Mouse (Mus musculus) olfactory bulb, adult 2 months (tissue): ENCODE data around the gene 4430402I18Rik. TPM values are rescaled to one million over a fixed set of nuclear protein-coding genes. Genes with fewer than 3 reads are reported as not detected.

Source experiments
- H3K27ac ChIP-seq: fragments of 200-500 bp; 2 replicates; pipeline ENCODE4 v1.5.1; 2012; ENCODE audit warnings: low read depth, low read length; ENCODE audit not compliant: insufficient read depth
- H3K4me1 ChIP-seq: fragments of 200-500 bp; 2 replicates; pipeline ENCODE4 v1.6.1; 2012; ENCODE audit warnings: low read length; ENCODE audit not compliant: control insufficient read depth, insufficient read depth
- H3K4me3 ChIP-seq: fragments of 200-500 bp; 2 replicates; pipeline ENCODE4 v1.5.1; 2012; ENCODE audit warnings: mild to moderate bottlenecking, low read depth, low read length, moderate library complexity; ENCODE audit not compliant: insufficient read depth
- CTCF ChIP-seq: fragments of 200-500 bp; IDR thresholded peaks from 2 replicates; pipeline ENCODE4 v1.5.1; 2012; ENCODE audit warnings: low read depth, mild to moderate bottlenecking, low read length, moderate library complexity; ENCODE audit not compliant: insufficient read depth
- POLR2A ChIP-seq: fragments of 200-500 bp; IDR thresholded peaks from 2 replicates; pipeline ENCODE4 v1.6.1; 2012; ENCODE audit warnings: mild to moderate bottlenecking, low read depth, low read length, moderate library complexity; ENCODE audit not compliant: insufficient read depth
- WGBS: fragments of 180-500 bp; shearing (Covaris S2); methylation state at CpG from one replicate; pipeline ENCODE4 v1.1.7; 2018; 5-methylcytosine and 5-hydroxymethylcytosine counted together
- polyA plus RNA-seq: library from polyadenylated mRNA; stranded (reverse); fragments of >200 nt; gene quantifications from 2 replicates; pipeline ENCODE4 v1.2.4, GENCODE M21; 2012; ENCODE audit warnings: low replicate concordance; ENCODE audit not compliant: missing spikeins, insufficient read depth, insufficient read length

Gene 4430402I18Rik
- polyA plus RNA-seq, 1 experiment, result not detected

DNA sequence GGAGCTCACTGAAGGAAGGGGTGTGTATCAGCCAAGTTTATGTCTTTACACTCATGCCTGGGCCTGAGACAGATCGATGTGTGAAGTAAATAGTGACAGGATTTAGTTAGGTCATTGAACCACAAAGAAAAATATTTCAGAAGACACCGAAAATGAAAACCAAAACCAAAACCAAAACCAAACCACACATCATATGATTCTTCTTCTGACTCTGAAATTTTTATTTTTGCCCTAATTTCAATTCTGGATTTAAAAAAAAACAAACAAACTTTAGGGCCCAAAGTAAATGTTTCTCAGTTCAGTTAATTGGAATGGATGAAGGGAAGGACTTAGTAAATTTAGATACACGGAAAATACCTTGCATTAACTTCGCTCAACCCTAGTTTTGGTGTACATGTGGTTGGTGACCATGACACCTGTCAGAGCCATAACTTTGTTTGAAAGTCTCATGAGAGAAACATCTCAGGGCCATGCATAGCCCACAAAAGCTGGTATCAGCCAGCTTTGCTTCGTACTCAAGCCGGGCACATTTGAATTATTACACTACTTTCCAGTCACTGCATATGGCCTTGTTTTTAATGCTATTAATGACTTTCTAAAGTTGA is 98.2 kb downstream of the 4430402I18Rik start:
- H3K4me1 ChIP-seq, result 0 out of 2 replicates have a peak, but pooled peaks cover 5% of the 10 kb centered on the region
- no peak overlapping the region for H3K27ac ChIP-seq
- no peak overlapping the region for H3K4me3 ChIP-seq
- no peak for TF ChIP-seq CTCF
- TF ChIP-seq POLR2A, result no peak
- WGBS, result 90% methylated on average over 6 of the region's 6 CpGs

DNA sequence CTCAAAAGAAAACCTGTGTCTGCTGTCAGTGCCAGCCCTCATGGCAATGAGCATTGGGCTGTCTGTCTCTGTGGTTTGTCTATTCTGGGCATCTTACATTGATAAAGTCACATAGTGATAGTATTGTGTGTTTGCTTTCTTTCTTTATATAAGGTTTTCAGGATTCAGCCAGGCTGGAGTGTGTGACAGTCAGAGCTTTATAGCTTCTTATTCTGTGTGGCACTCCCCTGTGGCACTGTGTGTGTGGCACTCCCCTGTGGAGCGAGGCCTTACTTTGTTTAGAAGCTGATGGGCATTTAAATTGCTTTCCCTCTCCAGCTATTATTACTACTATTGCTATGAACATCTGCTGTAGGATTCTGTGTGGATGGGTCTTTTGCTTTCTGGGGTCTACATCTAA is 102.1 kb downstream of the 4430402I18Rik start:
- Histone ChIP-seq H3K4me1 (0 out of 2 replicates have a peak, but pooled peaks cover 6% of the 10 kb centered on the region), H3K27ac (no peak overlapping the region), H3K4me3 (no peak overlapping the region)
- WGBS, result 29% methylated on average over 1 of the region's 1 CpGs
- TF ChIP-seq POLR2A (no peak), CTCF (no peak)

DNA sequence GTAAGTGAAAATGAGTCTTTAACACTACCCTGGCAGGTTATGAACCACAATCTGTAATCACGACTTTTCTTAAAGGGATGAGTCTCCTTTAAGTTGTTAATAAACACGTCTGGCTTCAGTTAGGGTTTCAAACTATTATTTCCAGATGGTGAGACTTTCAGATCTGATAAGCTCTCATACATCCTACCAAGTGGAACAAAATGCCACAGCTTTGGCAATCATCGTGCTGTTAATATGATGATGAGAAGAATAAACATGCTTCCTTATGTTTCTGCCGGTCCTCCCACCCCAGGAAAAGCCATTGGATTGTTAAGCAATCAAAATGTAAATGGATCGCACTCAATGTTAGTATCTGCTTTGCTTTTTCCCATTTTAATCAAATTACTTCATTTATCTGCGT is 102.6 kb downstream of the 4430402I18Rik start:
- H3K4me1 ChIP-seq, result 0 out of 2 replicates have a peak, but pooled peaks cover 6% of the 10 kb centered on the region
- H3K4me3 ChIP-seq, result no peak overlapping the region
- 54% methylated on average over 6 of the region's 6 CpGs for WGBS
- TF ChIP-seq POLR2A, result no peak
- TF ChIP-seq CTCF, result no peak
- H3K27ac ChIP-seq, result no peak overlapping the region

DNA sequence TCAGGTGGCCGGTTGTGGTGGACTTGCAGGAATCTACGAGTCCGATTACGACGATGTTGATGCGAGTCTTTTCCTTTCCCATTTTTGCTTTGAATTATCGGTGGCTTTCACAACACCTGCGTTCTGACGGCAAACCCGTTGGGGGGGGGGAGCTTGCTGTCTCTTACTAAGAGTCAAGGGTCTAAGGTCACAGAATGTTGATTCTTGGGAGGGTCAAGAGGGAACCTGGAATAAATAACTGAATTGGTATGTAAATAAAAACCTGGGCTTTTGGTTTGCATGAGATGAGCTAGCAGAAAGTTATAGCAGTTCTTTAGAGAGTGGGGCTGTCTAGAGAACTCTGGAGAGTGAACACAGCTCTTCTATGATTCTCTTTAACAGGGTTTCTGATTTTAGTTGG is 104.0 kb downstream of the 4430402I18Rik start:
- no peak overlapping the region for H3K4me3 ChIP-seq
- TF ChIP-seq CTCF, result no peak
- no peak for TF ChIP-seq POLR2A
- WGBS, result 91% methylated on average over 10 of the region's 10 CpGs
- H3K27ac ChIP-seq, result no peak overlapping the region
- H3K4me1 ChIP-seq, result 0 out of 2 replicates have a peak, but pooled peaks cover 6% of the 10 kb centered on the region

DNA sequence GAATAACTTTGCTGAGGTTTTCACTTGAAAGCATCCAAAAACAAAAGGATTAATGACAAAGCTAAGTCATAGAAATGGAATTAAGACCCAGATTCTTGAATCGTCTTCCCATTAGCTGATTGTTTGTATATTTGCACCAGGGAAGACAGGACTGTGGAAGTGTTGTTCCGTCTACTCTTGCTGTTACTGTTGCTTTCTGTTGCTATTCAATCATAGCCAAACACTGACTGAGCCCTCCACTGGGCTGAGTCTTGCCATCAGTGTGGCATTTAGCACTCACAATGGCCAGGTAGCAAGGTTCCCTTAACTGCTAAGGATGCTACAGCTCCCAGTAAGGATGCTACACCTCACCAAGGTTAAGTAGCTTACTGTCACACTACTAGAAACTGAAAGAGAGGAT is 107.4 kb downstream of the 4430402I18Rik start:
- no peak for TF ChIP-seq CTCF
- TF ChIP-seq POLR2A, result no peak
- Histone ChIP-seq H3K4me1 (0 out of 2 replicates have a peak, but pooled peaks cover 3% of the 10 kb centered on the region), H3K27ac (no peak overlapping the region), H3K4me3 (no peak overlapping the region)
- 81% methylated on average over 2 of the region's 2 CpGs for WGBS

DNA sequence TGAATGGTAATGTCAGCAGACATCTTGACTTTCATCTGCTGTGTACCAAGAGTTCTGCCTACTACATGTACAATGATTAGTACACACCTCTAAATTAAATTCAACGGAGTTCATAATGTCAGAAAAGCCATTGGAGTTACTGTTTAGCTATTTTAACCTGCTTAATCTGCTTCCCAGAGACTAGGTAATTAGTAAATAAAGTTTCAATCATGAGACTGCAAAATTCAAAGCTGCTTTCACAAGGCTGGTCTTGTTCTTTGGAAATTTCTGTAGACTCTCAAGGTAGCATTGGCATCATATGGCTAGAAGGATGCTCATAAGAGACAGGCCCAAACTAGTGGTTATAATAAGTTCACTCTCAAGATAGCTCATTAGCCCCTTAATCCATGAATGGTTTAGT is 112.8 kb downstream of the 4430402I18Rik start:
- TF ChIP-seq CTCF (no peak), POLR2A (no peak)
- Histone ChIP-seq H3K4me3 (no peak overlapping the region), H3K4me1 (no peaks in the 10 kb centered on the region), H3K27ac (no peak overlapping the region)
- WGBS, result 83% methylated on average over 1 of the region's 1 CpGs

DNA sequence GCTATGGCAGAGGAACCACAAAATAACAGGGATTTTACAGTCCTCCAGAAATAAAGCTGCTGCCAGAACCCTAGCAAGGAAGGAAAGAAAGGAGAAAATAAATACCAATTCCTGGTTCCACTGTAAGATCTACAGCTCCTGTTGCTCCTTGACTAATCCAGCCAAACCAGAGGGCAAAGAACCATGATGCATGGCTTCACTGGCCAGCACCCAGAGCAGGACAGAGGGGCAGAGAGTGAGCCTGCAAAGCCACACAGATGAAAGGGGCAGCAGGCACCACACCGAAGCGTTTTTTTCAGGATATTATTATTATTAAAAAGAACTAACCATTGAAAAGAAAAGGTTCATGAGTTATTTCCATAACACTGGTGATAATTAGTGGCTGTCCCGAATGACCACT is 115.6 kb downstream of the 4430402I18Rik start:
- WGBS, result 58% methylated on average over 3 of the region's 3 CpGs
- TF ChIP-seq POLR2A (no peak), CTCF (no peak)

DNA sequence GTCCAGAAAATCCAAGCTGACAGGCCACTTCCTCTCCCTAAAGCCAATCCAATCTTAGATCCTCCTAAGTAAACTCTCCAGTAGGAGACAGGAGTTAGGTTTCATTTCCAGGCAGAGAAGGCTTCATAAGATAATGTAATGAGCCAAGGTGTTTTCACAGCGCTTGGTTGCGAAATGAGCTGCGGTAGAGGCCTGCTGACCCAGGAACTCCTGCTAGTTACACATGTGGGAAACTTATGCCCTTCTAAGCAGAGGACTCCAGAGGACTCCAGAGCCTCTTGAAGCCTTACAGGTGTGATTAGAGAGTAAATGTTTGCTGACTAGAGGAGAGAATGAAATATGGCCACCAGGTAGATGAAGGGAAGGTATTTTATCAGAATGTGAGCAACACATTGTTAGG is 117.1 kb downstream of the 4430402I18Rik start:
- H3K27ac ChIP-seq, result no peak overlapping the region
- TF ChIP-seq CTCF, result no peak
- no peak for TF ChIP-seq POLR2A
- H3K4me3 ChIP-seq, result no peak overlapping the region
- WGBS, result 93% methylated on average over 3 of the region's 3 CpGs
- peaks cover 3% of the 10 kb centered on the region for H3K4me1 ChIP-seq

More for the DNA sequence above, 115.6 kb downstream of the 4430402I18Rik start:
- Histone ChIP-seq H3K27ac (no peak overlapping the region), H3K4me1 (no peaks in the 10 kb centered on the region), H3K4me3 (no peak overlapping the region)

DNA sequence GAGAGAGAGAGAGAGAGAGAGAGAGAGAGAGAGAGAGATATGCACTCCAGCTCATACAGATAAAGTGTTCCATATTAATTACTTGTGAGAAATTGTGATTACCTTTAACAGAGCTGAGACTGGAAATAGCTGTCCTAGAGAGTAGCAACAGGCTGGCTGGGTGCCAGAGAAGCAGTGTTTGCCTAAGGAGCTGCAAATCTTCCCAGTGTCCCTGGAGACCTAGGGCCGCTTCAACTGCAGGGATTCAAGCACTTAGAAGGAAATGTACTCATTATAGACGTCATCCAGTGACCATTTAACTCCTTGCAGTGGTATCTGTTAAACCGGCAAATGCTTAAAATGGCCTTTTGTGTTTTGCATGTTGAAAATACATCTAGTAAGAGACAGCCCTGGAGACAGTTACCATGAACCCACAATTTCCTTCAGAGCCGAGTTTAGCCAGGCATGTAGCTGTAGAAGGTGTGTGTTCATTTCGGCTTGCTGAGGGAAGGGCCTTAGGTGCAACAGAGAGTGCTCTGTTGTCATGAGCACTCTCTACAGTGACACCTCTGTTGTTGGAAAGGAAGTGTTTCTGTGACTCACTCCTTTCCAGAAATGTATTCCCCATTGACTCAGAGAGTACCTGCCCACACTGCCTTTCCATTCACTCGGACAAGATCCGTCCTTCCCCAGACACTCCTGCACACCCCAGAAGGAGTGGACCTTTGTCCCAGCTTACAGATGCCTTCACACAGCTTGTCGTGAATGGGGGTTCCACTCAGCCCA is 122.5 kb downstream of the 4430402I18Rik start:
- no peak for TF ChIP-seq POLR2A
- no peak for TF ChIP-seq CTCF
- H3K27ac ChIP-seq, result no peak overlapping the region
- H3K4me1 ChIP-seq, result peaks cover 12% of the 10 kb centered on the region
- 35% methylated on average over 8 of the region's 8 CpGs for WGBS
- no peak overlapping the region for H3K4me3 ChIP-seq

Other genes starting within 250 kb of the 4430402I18Rik start
- not detected in 2 replicates for gene Slc1a1, start 132.8 kb downstream of the 4430402I18Rik start, polyA plus RNA-seq
- not detected in 2 replicates for gene Plpp6, start 3.8 kb downstream of the 4430402I18Rik start, polyA plus RNA-seq
- 483 TPM in 1 of 2 replicates, not detected in the other for gene Cdc37l1, start 22.6 kb upstream of the 4430402I18Rik start, polyA plus RNA-seq
- gene Ak3, start 80.2 kb upstream of the 4430402I18Rik start, polyA plus RNA-seq, result not detected in 2 replicates
- not detected in 2 replicates for gene Rcl1, start 133.6 kb upstream of the 4430402I18Rik start, polyA plus RNA-seq